Mouse (Mus musculus) E14TG2a.4 (cell line): ENCODE data around the gene Arhgef12.

Experiments used
- H3K27me3 ChIP-seq: 2 replicates; pipeline ENCODE4 v1.6.1; 2014; ENCODE audit warnings: low read length, control low read depth; ENCODE audit not compliant: insufficient read depth
- H3K36me3 ChIP-seq: 2 replicates; pipeline ENCODE4 v1.6.1; 2014; ENCODE audit warnings: low read length, control low read depth; ENCODE audit not compliant: insufficient read depth
- H3K4me1 ChIP-seq: replicated peaks from 2 replicates; pipeline ENCODE4 v1.6.1; 2014; ENCODE audit warnings: low read depth, low read length, control low read depth
- H3K4me3 ChIP-seq: replicated peaks from 2 replicates; pipeline ENCODE4 v1.5.1; 2014; ENCODE audit warnings: mild to moderate bottlenecking, low read length
- H3K9me3 ChIP-seq: 2 replicates; pipeline ENCODE4 v1.6.1; 2014; ENCODE audit warnings: low read length, control low read depth
- CTCF ChIP-seq: conservative IDR thresholded peaks from 2 replicates; pipeline ENCODE4 v1.5.1; 2014; ENCODE audit warnings: low read length
- NANOG ChIP-seq: IDR thresholded peaks from 2 replicates; pipeline ENCODE4 v1.6.1; 2014; ENCODE audit warnings: borderline replicate concordance, low read length, mixed read lengths
- POU5F1 ChIP-seq: IDR thresholded peaks from 2 replicates; pipeline ENCODE4 v1.6.1; 2014; ENCODE audit warnings: low read length, borderline replicate concordance

Arhgef12 gene

GRCm38 (mm10) chr9:42926564-42926963 is 180.5 kb downstream of the Arhgef12 start:
- no peaks in the 10 kb centered on the region for H3K36me3 ChIP-seq
- no peak for TF ChIP-seq CTCF
- peaks cover 23% of the 10 kb centered on the region for H3K9me3 ChIP-seq
- H3K4me1 ChIP-seq, result peaks cover 17% of the 10 kb centered on the region; the same call in 1 of the 2 replicates
- H3K4me3 ChIP-seq, result no peak overlapping the region
- H3K27me3 ChIP-seq, result 0 out of 2 replicates have a peak, but pooled peaks cover 2% of the 10 kb centered on the region

- Histone ChIP-seq H3K9me3 (no peaks in the 10 kb centered on the region), H3K4me3 (no peak overlapping the region), H3K4me1 (peaks cover 19% of the 10 kb centered on the region; the same call in 1 of the 2 replicates), H3K36me3 (no peaks in the 10 kb centered on the region), H3K27me3 (peaks cover 8% of the 10 kb centered on the region; the same call in 1 of the 2 replicates)
- no peak for TF ChIP-seq POU5F1
Observed at GRCm38 (mm10) chr9:42921830-42922229, 185.2 kb downstream of the Arhgef12 start.

GRCm38 (mm10) chr9:42920190-42920589 is 186.8 kb downstream of the Arhgef12 start:
- H3K9me3 ChIP-seq, result no peaks in the 10 kb centered on the region
- no peak overlapping the region for H3K4me3 ChIP-seq
- peaks cover 10% of the 10 kb centered on the region; the same call in 1 of the 2 replicates for H3K4me1 ChIP-seq
- no peaks in the 10 kb centered on the region for H3K36me3 ChIP-seq
- TF ChIP-seq NANOG (no peak), POU5F1 (no peak), CTCF (no peak)
- peaks cover 13% of the 10 kb centered on the region; the same call in 1 of the 2 replicates for H3K27me3 ChIP-seq

GRCm38 (mm10) chr9:42917911-42918310 is 189.1 kb downstream of the Arhgef12 start:
- Histone ChIP-seq H3K36me3 (no peaks in the 10 kb centered on the region), H3K4me1 (peaks cover 10% of the 10 kb centered on the region; the same call in 1 of the 2 replicates)
- TF ChIP-seq POU5F1 (no peak), NANOG (no peak), CTCF (no peak)

More at GRCm38 (mm10) chr9:42917911-42918310, 189.1 kb downstream of the Arhgef12 start:
- Histone ChIP-seq H3K4me3 (no peak overlapping the region), H3K27me3 (peaks cover 15% of the 10 kb centered on the region; the same call in 1 of the 2 replicates), H3K9me3 (peaks cover 9% of the 10 kb centered on the region; the same call in 1 of the 2 replicates)
